Mouse (Mus musculus) common myeloid progenitor, adult 5-6 weeks (primary cell): Measurements from ENCODE around the gene St5. TPM values are rescaled to one million over a fixed set of nuclear protein-coding genes. Genes with fewer than 3 reads are reported as not detected.

Experiments used
- ATAC-seq: replicated peaks from 2 replicates; pipeline ENCODE4 v1.8.0; 2016; ENCODE audit warnings: low read depth, mild to moderate bottlenecking, moderate TSS enrichment, inconsistent platforms; ENCODE audit not compliant: poor library complexity, severe bottlenecking
- total RNA-seq: library from RNA; stranded (forward); fragments of 200-1000, 187-1606 nt; gene quantifications from 2 replicates; pipeline ENCODE4 v1.2.3, GENCODE M21; 2017

Gene St5
- total RNA-seq, 1 experiment from 2014 or later: 11.7 TPM

DNA sequence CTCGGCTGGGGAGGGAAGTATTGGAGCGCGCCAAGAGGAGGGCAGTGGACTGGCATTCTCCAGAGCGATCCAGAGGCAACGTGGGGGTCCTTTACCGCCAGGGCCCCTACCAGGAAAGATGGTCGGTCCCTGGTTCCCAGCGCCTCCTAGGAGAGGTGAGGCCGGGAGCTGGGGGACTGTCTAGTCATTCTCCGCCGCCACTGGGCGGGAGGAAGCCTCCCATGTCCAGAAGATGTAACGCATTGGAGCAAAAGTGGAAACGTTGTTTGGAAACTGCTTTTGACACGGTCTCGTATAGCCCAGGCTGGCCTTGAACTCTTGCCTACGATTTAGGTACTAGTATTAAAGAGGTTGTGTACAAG, 592 bp upstream of the St5 start:
- ATAC-seq: no peak

DNA sequence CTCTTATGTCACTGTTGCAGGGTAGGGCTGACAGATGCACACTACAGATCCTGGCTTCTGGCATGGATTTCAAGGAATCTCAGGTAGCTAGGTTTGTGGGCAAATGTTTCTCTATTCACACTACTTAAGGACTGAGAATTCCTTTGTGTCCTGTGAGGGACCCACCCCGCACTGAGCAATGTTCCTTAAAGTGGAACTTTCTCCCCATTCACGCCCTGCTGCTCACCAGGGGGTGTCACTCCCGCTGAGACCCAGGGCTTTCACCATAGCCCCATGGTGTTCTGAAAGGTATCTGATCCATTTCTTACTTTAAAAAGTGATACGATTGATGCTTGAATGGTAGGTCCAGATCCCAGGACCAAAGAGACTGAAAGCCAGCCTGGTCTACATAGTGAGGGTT, 684 bp downstream of the St5 start:
- no peak for ATAC-seq

DNA sequence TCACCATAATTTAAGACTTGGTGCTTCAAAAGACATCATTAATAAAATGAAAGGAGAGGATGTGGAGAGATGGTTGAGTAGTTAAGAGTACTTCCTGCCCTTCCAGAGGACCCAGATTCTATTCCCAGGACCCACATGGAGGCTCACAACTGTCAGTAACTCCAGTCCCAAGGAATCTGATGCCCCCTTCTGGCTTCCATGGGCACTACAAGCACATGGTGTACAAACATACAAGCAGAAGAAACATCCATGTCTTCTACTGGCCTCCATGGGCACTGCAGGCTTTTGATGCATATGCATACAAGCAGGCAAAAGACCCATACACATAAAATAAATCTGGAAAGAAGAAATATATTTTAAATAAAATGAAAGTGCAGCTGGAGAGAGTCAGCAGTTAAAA, 3.2 kb downstream of the St5 start:
- ATAC-seq: no peak

DNA sequence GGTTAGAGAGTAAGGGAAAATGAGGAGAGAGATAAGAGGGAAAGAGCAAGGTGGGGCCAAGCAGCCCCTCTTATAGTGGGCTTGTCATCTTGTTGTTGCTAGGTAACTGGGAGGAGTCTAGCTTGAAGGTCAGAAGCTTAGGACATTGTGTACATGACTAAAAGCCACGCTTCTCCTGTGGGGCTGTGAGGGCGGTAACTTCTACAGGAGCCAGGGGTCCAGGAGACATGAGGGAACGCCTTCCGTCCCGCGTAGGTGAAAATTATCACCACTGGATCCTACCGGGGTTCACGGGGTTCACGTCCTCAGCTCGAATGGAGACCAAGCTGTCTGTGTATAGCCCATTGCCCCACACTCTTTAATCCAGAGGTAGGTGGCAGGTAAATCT, 8.1 kb downstream of the St5 start:
- ATAC-seq: no peak

DNA sequence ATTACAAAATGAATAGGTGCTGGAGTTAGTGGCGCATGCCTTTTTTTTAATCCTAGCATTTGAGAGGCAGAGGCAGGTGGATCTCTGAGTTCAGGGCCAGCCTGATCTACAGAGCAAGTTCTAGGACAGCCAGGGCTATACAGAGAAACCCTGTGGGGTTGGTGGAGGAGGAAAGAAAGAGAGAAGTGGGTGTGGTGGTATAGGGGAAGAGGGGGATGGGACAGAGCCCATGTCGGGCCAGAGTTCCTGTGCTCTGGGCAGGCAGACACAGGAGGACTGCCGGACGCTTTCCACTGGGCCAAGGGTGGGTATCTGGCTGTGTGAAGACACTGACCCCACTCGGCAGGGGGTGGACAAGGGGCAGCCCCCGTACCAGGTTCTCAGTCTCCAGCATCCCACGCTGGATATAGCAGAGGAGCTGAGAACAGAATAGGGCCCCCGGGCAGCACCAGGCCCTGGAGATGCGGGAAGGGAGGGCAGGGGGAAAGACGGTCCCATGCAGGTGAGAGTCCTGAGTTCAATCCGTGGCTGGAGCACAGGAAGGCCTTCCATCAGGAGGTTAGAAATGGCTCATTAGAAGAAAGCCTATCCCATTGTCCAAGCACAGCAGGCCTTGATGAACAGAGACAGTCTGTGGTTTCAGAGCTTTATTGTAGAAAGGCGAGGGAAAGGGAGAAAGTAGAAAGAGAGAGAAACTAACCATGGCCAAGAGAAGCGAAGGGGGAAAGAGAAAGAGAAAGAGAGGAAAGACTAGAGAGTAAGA, 8.6 kb downstream of the St5 start:
- ATAC-seq: no peak

DNA sequence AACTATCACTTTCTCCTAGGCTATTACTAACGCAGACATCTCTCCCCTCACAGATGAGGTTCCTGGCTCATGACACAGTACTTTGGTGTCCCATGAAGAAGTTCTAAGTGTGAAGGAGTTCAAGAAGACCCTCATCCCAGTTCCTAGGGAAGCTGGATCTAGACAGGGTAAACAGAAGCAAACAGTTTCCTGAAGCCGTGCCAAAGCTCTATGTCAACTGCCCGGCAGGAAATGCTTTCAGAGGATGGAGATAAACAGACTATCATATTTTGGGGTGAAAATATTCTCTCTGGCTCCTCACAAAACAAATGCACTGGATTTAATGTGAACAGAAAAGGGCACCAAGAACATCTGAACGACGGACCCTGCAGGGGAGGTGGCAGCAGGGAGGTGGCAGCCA, 12.4 kb downstream of the St5 start:
- ATAC-seq: no peak

DNA sequence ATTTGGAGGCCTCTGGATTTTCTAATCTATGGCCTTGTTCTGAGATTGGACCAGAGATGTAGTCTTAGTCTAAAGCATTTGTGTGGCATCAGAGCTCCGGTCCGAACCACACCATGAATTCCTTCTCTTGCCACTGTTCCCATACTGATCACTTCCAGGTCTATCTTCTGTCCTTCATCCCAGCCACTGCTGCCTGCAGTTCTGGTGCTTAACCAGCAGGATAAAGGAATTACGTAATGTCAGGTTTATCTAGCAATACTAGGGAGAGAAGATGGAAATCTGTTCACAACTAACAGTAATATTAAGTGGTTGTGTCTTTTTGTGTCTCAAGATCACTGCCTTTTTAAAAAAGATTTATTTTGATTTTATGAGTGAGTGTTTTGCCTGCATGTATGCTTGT, 13.3 kb downstream of the St5 start:
- no peak for ATAC-seq

DNA sequence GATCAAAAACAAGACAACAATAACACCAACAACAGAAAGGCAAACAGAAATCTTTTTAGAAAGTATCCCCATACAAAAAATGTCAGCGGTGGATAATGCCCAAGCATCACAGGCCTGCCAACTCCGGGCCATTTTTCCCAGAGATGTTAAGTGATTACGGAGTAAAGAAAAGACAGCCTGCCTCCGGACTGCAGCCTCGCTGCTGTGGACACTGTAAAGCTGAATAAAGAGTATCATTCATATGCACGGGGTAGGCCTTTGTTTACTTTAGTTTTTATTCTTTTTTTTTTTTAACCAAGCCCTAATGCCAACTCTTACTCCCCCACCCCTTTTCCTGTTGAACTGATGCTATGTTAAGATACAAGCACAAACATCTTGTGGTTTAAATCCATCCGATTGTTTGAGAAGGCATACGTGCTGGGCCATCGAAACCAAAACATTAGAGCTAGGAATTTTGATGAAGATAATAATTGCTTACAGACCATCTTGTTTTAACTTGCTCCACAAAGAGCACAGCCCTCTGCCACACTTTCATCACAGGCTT, 16.7 kb downstream of the St5 start:
- ATAC-seq: no peak

DNA sequence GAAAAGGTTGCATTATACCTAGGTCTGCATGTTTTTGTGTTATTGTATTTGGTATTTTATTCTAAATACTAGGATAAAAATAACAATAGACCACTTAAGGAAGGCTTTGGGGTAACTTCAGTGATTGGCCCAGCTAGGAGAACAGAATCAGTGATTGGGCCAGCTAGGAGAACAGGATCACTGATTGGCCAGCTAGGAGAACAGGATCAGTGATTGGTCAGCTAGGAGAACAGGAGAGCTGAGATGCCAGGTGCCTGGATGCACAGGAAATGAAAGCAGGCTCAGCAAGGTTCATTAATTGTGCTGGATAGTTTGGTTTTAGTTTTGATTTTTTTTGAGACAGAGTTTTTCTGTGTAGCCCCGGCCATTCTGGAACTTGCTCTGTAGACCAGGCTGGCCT, 22.5 kb downstream of the St5 start:
- ATAC-seq: no peak

DNA sequence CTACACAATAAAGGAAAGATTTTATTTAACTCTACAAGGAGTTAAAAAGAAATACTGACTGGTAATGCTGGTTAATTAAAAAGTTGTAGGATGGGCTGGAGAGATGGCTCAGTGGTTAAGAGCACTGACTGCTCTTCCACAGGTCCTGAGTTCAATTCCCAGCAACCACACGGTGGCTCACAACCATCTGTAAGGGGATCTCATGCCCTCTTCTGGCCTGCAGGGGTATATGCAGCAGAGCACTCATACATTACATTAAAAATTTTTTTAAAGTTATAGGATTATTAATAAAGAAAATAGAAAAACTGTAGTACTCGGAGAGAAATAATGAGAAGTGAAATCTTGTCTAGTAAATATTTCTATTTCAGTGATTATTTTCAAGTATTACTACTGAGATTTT, 23.1 kb downstream of the St5 start:
- no peak for ATAC-seq

DNA sequence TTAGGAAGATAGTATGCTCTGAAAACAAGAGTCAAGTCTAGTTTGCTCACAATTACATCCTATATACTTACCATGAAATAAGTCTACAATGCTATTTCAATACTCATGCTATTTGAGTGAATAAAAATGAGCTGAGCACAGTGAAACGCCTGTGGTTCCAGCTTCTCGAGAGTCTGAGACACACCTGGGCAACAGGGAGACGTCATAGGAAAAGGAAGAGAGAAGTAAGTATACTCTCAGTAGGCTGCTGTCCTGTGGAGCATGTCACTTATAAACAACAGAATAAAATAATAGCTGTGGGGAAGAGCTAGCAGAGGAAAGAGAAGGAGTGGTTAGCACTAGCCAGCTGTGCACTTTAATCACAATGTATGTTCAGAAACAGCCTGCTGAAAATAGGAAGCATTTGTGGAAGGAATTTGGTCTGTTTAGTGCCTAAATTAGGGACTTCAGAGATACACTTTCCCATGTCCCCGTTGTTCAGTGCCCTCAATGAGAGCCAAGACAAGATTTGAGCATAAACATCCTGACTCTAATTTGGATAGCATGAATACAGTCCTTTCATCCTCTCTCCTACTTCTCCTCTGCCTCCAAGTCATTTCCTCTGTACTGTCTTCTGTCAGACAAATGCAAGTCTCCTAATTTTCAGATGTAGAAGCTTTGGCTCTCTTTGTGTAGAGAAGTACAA, 28.3 kb downstream of the St5 start:
- ATAC-seq: no peak

DNA sequence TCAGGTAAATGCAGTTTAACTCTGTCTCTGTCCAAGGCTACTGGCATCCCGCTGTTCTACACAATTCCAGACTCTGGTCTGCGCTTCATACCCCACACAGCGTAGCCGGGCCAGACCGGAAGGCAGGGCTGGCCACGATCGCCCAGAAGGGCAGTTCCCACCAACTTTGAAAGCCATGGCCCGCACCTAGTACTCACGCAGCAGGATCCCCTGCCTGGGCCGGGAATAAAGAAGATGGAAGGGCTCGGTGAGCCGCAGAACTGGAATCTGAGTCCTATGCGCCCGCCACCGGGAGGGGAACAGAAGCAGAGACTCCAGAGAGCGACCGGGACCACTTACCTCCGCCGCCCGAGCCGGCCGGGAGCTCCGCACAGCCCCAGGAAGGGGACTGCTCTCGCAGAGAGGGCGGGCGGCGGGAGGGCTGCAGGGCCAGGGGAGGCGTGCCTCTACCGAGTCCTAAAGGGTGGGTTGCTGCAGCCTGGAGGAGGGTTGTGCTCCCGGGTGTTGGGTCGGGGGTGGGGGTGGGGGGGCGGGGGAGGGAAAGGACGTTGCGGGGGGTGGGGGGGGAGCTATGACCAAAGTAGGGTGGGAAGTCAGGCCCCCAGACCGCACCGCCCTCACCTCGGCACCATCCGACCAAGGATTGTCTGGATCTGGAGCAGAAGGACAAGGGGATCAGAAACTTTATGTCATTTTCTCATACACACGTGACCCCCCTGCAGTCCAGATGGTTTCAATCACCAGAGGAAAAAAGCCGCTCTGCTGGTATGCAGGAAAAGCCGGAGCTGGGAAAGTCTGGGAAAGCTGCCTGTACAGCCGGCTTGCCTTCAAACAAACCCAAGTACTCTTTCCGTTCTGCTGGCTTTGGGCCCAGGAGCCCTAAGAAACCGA, 31.6 kb downstream of the St5 start:
- peak; percentile 87 for ATAC-seq

DNA sequence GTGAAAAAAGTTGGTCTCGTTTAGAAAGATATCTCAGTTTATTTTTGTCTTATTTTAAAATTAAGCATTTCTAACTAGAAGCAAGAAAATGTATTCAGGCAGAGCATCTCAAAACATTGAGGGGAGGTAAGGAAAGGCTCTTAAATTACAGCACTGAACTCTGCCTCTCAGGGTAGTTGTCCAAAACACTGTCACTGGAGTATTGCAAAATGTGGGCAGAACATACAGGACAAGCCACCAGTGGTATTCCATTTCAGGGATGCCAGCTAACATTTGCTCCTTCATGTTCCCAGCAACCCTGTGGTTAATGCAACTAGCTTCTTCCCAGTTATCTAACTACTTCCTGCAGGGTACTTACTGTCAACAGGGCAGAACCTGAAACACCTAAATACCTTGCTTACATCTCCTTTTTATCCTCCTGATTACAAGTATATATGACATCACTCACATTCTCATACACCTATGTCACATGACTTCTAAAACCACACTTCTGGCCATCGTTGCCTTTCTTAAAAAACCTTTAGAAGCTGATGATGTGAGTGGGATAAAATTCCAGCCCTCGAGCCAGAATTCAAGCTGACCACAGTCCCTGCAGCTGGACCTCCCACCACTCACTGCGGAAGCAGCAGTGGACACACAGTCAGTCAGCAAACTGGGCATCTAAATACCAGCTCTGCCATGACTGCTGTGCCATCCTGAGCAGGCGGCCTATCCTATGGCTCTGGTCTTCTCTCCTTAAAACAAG, 33.8 kb downstream of the St5 start:
- no peak for ATAC-seq

DNA sequence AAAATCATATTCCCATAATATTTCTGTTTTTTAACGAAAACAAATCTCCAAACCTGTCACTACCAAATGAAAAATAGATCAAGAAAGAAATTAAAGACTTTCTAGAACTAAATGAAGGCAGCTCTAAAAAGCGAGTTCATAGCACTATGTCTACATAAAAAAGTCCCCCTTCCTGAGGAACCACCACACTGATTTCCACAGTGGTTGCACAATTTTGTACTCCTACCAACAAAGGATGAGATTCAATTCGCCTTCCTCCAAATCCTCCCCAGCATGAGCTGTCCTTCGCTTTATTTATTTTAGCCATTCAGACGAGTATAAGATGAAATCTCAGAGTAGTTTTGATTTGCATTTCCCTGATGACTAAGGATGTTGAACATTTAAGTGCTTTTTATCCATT, 36.7 kb downstream of the St5 start:
- ATAC-seq: no peak

DNA sequence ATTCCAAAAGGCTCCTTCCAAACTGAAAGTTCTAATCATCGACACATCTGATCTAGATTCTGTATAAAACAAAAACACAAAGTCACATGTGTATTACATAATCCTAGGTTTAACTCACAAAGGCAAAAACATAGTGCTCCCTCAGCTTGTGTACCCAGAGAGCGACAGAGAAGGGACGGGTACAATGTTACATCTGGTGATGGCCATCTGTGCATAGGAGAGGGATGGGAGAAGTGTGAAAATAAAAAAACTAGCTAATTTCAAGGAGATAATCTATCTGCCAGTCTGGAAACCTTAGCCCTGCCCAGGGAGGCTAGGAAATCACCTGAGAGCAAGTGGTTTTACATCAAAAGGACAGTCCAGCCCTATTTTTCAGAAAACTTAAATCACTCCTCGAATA, 40.8 kb downstream of the St5 start:
- no peak for ATAC-seq

DNA sequence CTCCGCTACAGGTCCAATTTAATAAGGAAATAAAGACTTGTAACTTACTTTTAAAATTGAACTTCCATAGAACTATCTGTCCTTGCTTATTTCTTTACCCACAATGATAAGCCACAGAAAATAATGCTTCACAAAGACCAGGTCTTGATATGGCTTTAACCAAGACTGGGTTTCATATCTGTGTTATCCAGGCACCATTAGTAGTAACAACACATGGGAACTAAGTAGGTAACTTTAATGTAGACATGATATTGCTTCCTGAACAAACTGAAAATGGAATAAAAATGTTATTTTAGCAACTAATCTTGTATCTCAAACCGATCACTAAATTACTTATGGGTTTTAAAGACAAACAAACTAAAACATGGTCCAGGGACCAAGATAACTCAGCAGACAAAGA, 44.1 kb downstream of the St5 start:
- ATAC-seq: no peak

DNA sequence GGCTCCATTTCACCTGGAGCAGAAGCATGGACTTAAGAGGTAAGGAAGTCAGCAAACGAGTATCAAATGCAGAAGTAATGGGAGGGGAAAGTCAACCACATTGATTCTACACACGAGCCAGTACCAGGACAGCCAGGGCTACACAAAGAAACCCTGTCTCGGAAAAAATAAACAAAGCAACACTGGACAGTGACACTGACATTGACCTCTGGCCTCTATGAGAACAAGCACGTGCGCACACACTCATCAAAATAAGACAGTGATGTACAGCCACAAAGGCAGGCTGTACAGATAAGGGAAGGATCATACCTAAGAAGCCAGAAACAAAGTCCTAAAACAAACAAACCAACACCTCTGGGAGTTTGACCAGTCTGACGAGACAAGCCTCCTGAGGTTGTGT, 45.5 kb downstream of the St5 start:
- no peak for ATAC-seq

DNA sequence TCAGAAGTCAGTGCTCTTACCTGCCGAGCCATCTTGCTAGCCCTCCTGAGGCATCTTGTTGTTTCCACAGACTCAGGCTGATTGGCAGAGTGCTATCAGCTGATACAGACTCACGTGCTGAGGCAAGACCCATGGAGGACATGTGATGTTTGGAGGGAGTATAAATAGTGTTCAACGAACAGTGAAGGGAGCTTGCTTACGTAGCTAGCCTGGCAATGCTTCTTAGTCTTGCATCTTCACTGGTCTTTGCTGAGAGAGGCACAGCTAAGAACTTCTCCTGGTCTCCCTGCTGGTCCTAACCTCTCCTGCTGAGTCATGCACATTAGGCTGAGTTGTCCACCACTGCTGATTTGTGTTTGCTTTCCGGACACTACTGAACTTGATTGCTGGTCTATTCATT, 48.5 kb downstream of the St5 start:
- no peak for ATAC-seq

DNA sequence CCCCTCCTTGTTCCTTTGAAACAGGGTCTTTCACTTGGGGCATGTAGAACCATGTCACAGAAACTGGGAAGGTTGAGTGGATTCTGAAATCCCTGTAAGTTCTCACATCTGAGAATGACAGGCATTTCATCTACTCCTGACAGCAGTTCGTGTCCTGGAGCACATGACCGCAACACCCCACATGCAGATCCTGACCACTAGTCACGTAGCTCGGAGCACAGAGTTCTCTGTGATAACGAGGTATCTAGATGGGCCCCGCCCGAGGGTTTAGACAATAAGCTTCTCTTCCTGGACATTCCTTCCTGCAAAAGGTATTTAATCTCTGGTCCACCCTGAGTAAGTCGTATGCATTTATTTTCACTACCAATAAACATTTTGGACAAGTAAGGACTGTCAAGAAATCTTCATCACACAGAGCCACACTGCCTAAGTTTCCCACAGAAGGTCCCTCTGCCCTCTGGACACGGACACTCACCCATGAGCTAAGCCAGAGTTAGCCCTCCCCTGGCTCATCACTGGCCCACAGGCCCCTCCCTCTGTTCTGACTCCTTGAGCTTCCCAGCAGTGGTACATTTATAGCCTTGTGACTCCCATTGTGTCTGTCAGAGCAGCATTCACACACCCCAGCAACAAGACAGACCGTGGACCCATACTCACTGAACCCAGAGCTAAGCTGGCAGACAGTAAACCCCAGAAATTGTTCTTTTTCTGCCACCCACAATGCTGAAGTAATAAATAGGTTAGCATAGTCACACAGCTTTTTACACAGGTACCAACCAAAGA, 54.4 kb downstream of the St5 start:
- no peak for ATAC-seq
